Comparison of ENCODE assay signal across 8 mouse cellular contexts in genomic region chr8:122269404-122269803, GRCm38 (mm10). TPM values are rescaled to one million over a fixed set of nuclear protein-coding genes. Genes with fewer than 3 reads are reported as not detected.
DNase-seq lines count a peak whose midpoint lies in the region; ATAC-seq and TF ChIP-seq lines count a peak whose summit lies in the region.

No protein-coding gene starts in this region.

- peak overlapping the region; percentile 45 for H3K9ac ChIP-seq in ES-Bruce4 (ENCODE audit: low read depth, poor library complexity, severe bottlenecking)
- peak overlapping the region; percentile 47; the same call in 1 of the 2 replicates for H3K9ac ChIP-seq in neural tube, embryonic 15.5 days (replicated peaks)

- WGBS in forebrain, embryonic 10.5 days: 4% methylated on average over 21 of the region's 21 CpGs
- 9% methylated on average over 21 of the region's 21 CpGs for WGBS in lung, adult 2 months
- 5% methylated on average over 21 of the region's 21 CpGs for WGBS in neural tube, embryonic 15.5 days
- 12% methylated on average over 21 of the region's 21 CpGs for WGBS in thymus, adult 2 months

- peak; percentile 81 for DNase-seq in forebrain, embryonic 10.5 days (ENCODE audit: extremely low spot score, low spot score)
- peak; percentile 77 to 85 for DNase-seq in heart, postnatal 14 days
- peak; percentile 76 to 80 for DNase-seq in layer of hippocampus, adult 18-20 months (ENCODE audit: low spot score in 2 of 2)
- DNase-seq in lung, adult 2 months: peak; percentile 81
- DNase-seq in thymus, adult 2 months: peak; percentile 81

- H3K27ac ChIP-seq in ES-Bruce4 (ENCODE audit: insufficient read depth, low read length): no peak overlapping the region
- no peak overlapping the region for H3K27ac ChIP-seq in brown adipose tissue, adult 24 weeks (replicated peaks; ENCODE audit: low read depth, low read length)
- H3K27ac ChIP-seq in forebrain, embryonic 10.5 days: peak overlapping the region; percentile 80
- H3K27ac ChIP-seq in neural tube, embryonic 15.5 days (replicated peaks): 0 out of 2 replicates have a peak overlapping the region, but pooled peaks have one; percentile 0
- H3K27ac ChIP-seq in thymus, adult 2 months (ENCODE audit: control insufficient read depth, insufficient read depth, low read length): no peak overlapping the region

- no peaks in the 10 kb centered on the region for H3K36me3 ChIP-seq in ES-Bruce4 (ENCODE audit: control insufficient read depth, insufficient read depth, low read length, poor library complexity, severe bottlenecking)
- no peaks in the 10 kb centered on the region for H3K36me3 ChIP-seq in forebrain, embryonic 10.5 days (replicated peaks)
- H3K36me3 ChIP-seq in neural tube, embryonic 15.5 days: no peaks in the 10 kb centered on the region
- no peaks in the 10 kb centered on the region for H3K36me3 ChIP-seq in thymus, adult 2 months (ENCODE audit: control insufficient read depth, insufficient read depth, low read length)

- 0 out of 2 replicates have a peak, but pooled peaks have one; percentile 20 for TF ChIP-seq EP300 in ES-Bruce4 (IDR thresholded peaks at IDR 0.05; ENCODE audit: insufficient read depth, low read depth, low read length)

- H3K4me3 ChIP-seq in ES-Bruce4 (ENCODE audit: low read depth, low read length): peak overlapping the region; percentile 45
- peak overlapping the region; percentile 54 for H3K4me3 ChIP-seq in brown adipose tissue, adult 24 weeks (ENCODE audit: insufficient read depth, low read depth, low read length)
- H3K4me3 ChIP-seq in forebrain, embryonic 10.5 days: peak overlapping the region; percentile 53
- H3K4me3 ChIP-seq in lung, adult 2 months (replicated peaks; ENCODE audit: extremely low read depth, low read depth, low read length): peak overlapping the region; percentile 55
- peak overlapping the region; percentile 41 for H3K4me3 ChIP-seq in neural tube, embryonic 15.5 days (replicated peaks)
- peak overlapping the region; percentile 32 for H3K4me3 ChIP-seq in thymus, adult 2 months (ENCODE audit: control insufficient read depth, insufficient read depth, low read length)

- no peaks in the 10 kb centered on the region for H3K27me3 ChIP-seq in ES-Bruce4 (ENCODE audit: control insufficient read depth, insufficient read depth, low read length, poor library complexity, severe bottlenecking)
- H3K27me3 ChIP-seq in forebrain, embryonic 10.5 days (ENCODE audit: poor library complexity, severe bottlenecking): peaks cover 81% of the 10 kb centered on the region
- H3K27me3 ChIP-seq in neural tube, embryonic 15.5 days (replicated peaks): peaks cover 19% of the 10 kb centered on the region
- no peaks in the 10 kb centered on the region for H3K27me3 ChIP-seq in thymus, adult 2 months (ENCODE audit: control insufficient read depth, insufficient read depth, low read length)

- H3K9me3 ChIP-seq in ES-Bruce4 (replicated peaks; ENCODE audit: control insufficient read depth, insufficient read depth, low read length, poor library complexity, severe bottlenecking): no peaks in the 10 kb centered on the region
- no peaks in the 10 kb centered on the region for H3K9me3 ChIP-seq in forebrain, embryonic 10.5 days
- no peaks in the 10 kb centered on the region for H3K9me3 ChIP-seq in neural tube, embryonic 15.5 days (replicated peaks)

- H3K4me2 ChIP-seq in neural tube, embryonic 15.5 days: peak overlapping the region; percentile 78

- intact Hi-C loops in heart, postnatal 14 days (cut with DNase I): loop anchor here (2.0 kb wide), 1 partner anchor 291 kb away; no protein-coding TSS in a partner anchor

- TF ChIP-seq POLR2A in ES-Bruce4 (IDR thresholded peaks at IDR 0.05; ENCODE audit: insufficient read depth, low read length): no peak
- TF ChIP-seq POLR2A in lung, adult 2 months (IDR thresholded peaks at IDR 0.05; ENCODE audit: borderline replicate concordance, extremely low read depth, low read depth, low read length): no peak
- no peak for TF ChIP-seq POLR2A in thymus, adult 2 months (IDR thresholded peaks at IDR 0.05; ENCODE audit: control insufficient read depth, extremely low read depth, insufficient read depth, low read length, poor library complexity)

- ATAC-seq in neural tube, embryonic 15.5 days (ENCODE audit: low FRiP score): peak; percentile 64

- peak; percentile 99 for TF ChIP-seq CTCF in ES-Bruce4 (IDR thresholded peaks at IDR 0.05; ENCODE audit: low read depth, low read length)
- TF ChIP-seq CTCF in lung, adult 2 months (IDR thresholded peaks at IDR 0.05; ENCODE audit: insufficient read depth, low read length): peak; percentile 83
- TF ChIP-seq CTCF in thymus, adult 2 months (IDR thresholded peaks at IDR 0.05; ENCODE audit: borderline replicate concordance, control insufficient read depth, extremely low read depth, insufficient read depth, low read length, poor library complexity): peak; percentile 95

- H3K4me1 ChIP-seq in ES-Bruce4 (ENCODE audit: control insufficient read depth, insufficient read depth, low read length): no peaks in the 10 kb centered on the region
- peaks cover 4% of the 10 kb centered on the region; the same call in 1 of the 2 replicates for H3K4me1 ChIP-seq in brown adipose tissue, adult 24 weeks (ENCODE audit: control insufficient read depth, insufficient read depth, insufficient read length, low read length)
- peaks cover 52% of the 10 kb centered on the region for H3K4me1 ChIP-seq in forebrain, embryonic 10.5 days
- H3K4me1 ChIP-seq in lung, adult 2 months (ENCODE audit: control insufficient read depth, insufficient read depth, low read length): no peaks in the 10 kb centered on the region
- H3K4me1 ChIP-seq in neural tube, embryonic 15.5 days: peaks cover 26% of the 10 kb centered on the region
- H3K4me1 ChIP-seq in thymus, adult 2 months (replicated peaks; ENCODE audit: control insufficient read depth, insufficient read depth, low read length): peaks cover 13% of the 10 kb centered on the region

RNA-seq across cellular contexts. Expression of gene Zfpm1, which starts 12.5 kb away (rescaled TPM):
- polyA plus RNA-seq in ES-Bruce4 (2011; ENCODE audit: insufficient read depth, insufficient read length, low read depth, missing spikeins): 15.5 and 16.8 TPM in 2 replicates
- polyA plus RNA-seq in brown adipose tissue, adult 24 weeks (2012; ENCODE audit: insufficient read depth, insufficient read length, missing spikeins): 3.4 and 6.1 TPM in 2 replicates
- 0.82 and 0.88 TPM in 2 replicates for polyA plus RNA-seq in forebrain, embryonic 10.5 days (2016; fragmentation: Nextera tagmentation; extraction: Ambion mirVana)
- total RNA-seq in heart, postnatal 14 days (2021): 10 to 100 TPM; 25.5 to 26.9 TPM
- total RNA-seq in layer of hippocampus, adult 18-20 months (2021): 10 to 100 TPM; 43.7 to 52.2 TPM
- polyA plus RNA-seq in lung, adult 2 months (2012; rRNA removed): 32.0 and 38.4 TPM in 2 replicates
- 1.00 and 1.4 TPM in 2 replicates for polyA plus RNA-seq in neural tube, embryonic 15.5 days (2015; fragmentation: Nextera tagmentation; extraction: Ambion mirVana)
- 100 and 134 TPM in 2 replicates for polyA plus RNA-seq in thymus, adult 2 months (2012; rRNA removed)

Comparison
In these comparisons a context has a peak if more than half of its experiments do, and no peak if none do; other contexts are left out.
1. H3K27ac ChIP-seq: peak in forebrain, embryonic 10.5 days (single experiment) and neural tube, embryonic 15.5 days (single experiment); none in ES-Bruce4 (single experiment), brown adipose tissue, adult 24 weeks (single experiment) and thymus, adult 2 months (single experiment).
2. Peak in every context shown above with its lines, with median percentiles within 50 percentile points of each other: H3K4me3 ChIP-seq, CTCF ChIP-seq and DNase-seq.